Mouse (Mus musculus) MEL (cell line): Measurements from ENCODE around the gene Zfp277. TPM values are rescaled to one million over a fixed set of nuclear protein-coding genes. Genes with fewer than 3 reads are reported as not detected.

Experiments used
- DNase-seq: peaks from one replicate; pipeline ENCODE4 v3.0.0; 2011; ENCODE audit warnings: low read depth, low spot score
- H3K27ac ChIP-seq: 2 replicates; pipeline ENCODE4 v1.5.1; 2012; ENCODE audit warnings: low read depth, mild to moderate bottlenecking, control low read depth, low read length, moderate library complexity; ENCODE audit not compliant: control insufficient read depth
- H3K27me3 ChIP-seq, 2 experiments: fragments of 150-350 bp in 1 of 2; sonication (generic) in 1 of 2; 2 replicates each; pipeline ENCODE4 v1.6.1; 2012; ENCODE audit warnings: low read length in 2 of 2, mild to moderate bottlenecking in 2 of 2, improper control_type of control experiment in 1 of 2, moderate library complexity in 1 of 2; ENCODE audit not compliant: insufficient read depth in 2 of 2, control insufficient read depth in 1 of 2
- H3K36me3 ChIP-seq, 2 experiments: 2 replicates each; pipeline ENCODE4 v1.6.1; 2012 to 2014; ENCODE audit warnings: low read length in 2 of 2, improper control_type of control experiment in 1 of 2, inconsistent platforms in 1 of 2, mild to moderate bottlenecking in 1 of 2; ENCODE audit not compliant: insufficient read depth in 2 of 2, control insufficient read depth in 1 of 2
- H3K4me1 ChIP-seq, 2 experiments: fragments of 150-350 bp in 1 of 2; sonication (generic) in 1 of 2; 2 replicates each; pipeline ENCODE4 v1.6.1; 2012; ENCODE audit warnings: low read length in 2 of 2, improper control_type of control experiment in 1 of 2, mild to moderate bottlenecking in 1 of 2; ENCODE audit not compliant: insufficient read depth in 2 of 2, control insufficient read depth in 1 of 2
- H3K4me3 ChIP-seq, 2 experiments: fragments of 150-350 bp in 1 of 2; sonication (generic) in 1 of 2; 2 replicates each; pipeline ENCODE4 v1.5.1; 2012; ENCODE audit warnings: low read depth in 2 of 2, low read length in 2 of 2, mild to moderate bottlenecking in 2 of 2, moderate library complexity in 2 of 2, control low read depth in 1 of 2, improper control_type of control experiment in 1 of 2; ENCODE audit not compliant: control insufficient read depth in 1 of 2, insufficient read depth in 1 of 2
- H3K79me2 ChIP-seq: 2 replicates; pipeline ENCODE4 v1.6.1; 2012; ENCODE audit warnings: mild to moderate bottlenecking, low read length, moderate library complexity; ENCODE audit not compliant: control insufficient read depth, poor library complexity, insufficient read depth
- H3K9ac ChIP-seq: 2 replicates; pipeline ENCODE4 v1.6.1; 2012; ENCODE audit warnings: low read depth, mild to moderate bottlenecking, control low read depth, low read length, moderate library complexity; ENCODE audit not compliant: control insufficient read depth, poor library complexity, severe bottlenecking
- H3K9me3 ChIP-seq: fragments of 150-350 bp; sonication (generic); replicated peaks from 2 replicates; pipeline ENCODE4 v1.6.1; 2012; ENCODE audit warnings: mild to moderate bottlenecking, low read length, improper control_type of control experiment, moderate library complexity; ENCODE audit not compliant: insufficient read depth
- CHD1 ChIP-seq: IDR thresholded peaks from 2 replicates; pipeline ENCODE4 v1.6.1; 2012; ENCODE audit warnings: low read depth, mild to moderate bottlenecking, inconsistent platforms, low read length, improper control_type of control experiment
- CHD2 ChIP-seq: IDR thresholded peaks from 2 replicates; pipeline ENCODE4 v1.6.1; 2011; ENCODE audit warnings: low read length, improper control_type of control experiment
- E2F4 ChIP-seq: IDR thresholded peaks from 2 replicates; pipeline ENCODE4 v1.6.1; 2011; ENCODE audit warnings: low read depth, low read length, improper control_type of control experiment, borderline replicate concordance
- EP300 ChIP-seq, 2 experiments: IDR thresholded peaks; 2 replicates each; pipeline ENCODE4 v1.6.1; 2011; ENCODE audit warnings: improper control_type of control experiment in 2 of 2, low read length in 2 of 2, low read depth in 1 of 2, mild to moderate bottlenecking in 1 of 2
- GABPA ChIP-seq: IDR thresholded peaks from 2 replicates; pipeline ENCODE4 v1.6.1; 2012; ENCODE audit warnings: low read depth, mild to moderate bottlenecking, inconsistent platforms, low read length, improper control_type of control experiment, moderate library complexity
- JUND ChIP-seq: IDR thresholded peaks from 2 replicates; pipeline ENCODE4 v1.6.1; 2011; ENCODE audit warnings: low read depth, mild to moderate bottlenecking, improper control_type of control experiment, low read length
- KAT2A ChIP-seq: conservative IDR thresholded peaks from 2 replicates; pipeline ENCODE4 v1.6.1; 2012; ENCODE audit warnings: low read depth, low read length, improper control_type of control experiment, inconsistent platforms
- MAFK ChIP-seq: IDR thresholded peaks from 2 replicates; pipeline ENCODE4 v1.6.1; 2011; ENCODE audit warnings: low read depth, mild to moderate bottlenecking, low read length, improper control_type of control experiment, borderline replicate concordance
- MEF2A ChIP-seq: IDR thresholded peaks from 2 replicates; pipeline ENCODE4 v1.6.1; 2014; ENCODE audit warnings: low read depth, mild to moderate bottlenecking, inconsistent platforms, low read length, improper control_type of control experiment; ENCODE audit not compliant: poor library complexity, insufficient replicate concordance, severe bottlenecking; ENCODE audit errors: extremely low read depth
- MYB ChIP-seq: IDR thresholded peaks from 2 replicates; pipeline ENCODE4 v1.6.1; 2011; ENCODE audit warnings: mild to moderate bottlenecking, low read depth, low read length, improper control_type of control experiment
- MYC ChIP-seq: IDR thresholded peaks from 2 replicates; pipeline ENCODE4 v1.6.1; 2011; ENCODE audit warnings: low read depth, mild to moderate bottlenecking, low read length, improper control_type of control experiment, moderate library complexity
- NELFE ChIP-seq: IDR thresholded peaks from 2 replicates; pipeline ENCODE4 v1.6.1; 2011; ENCODE audit warnings: low read depth, low read length, improper control_type of control experiment
- NRF1 ChIP-seq: IDR thresholded peaks from 2 replicates; pipeline ENCODE4 v1.6.1; 2014; ENCODE audit warnings: low read depth, mild to moderate bottlenecking, inconsistent platforms, low read length, improper control_type of control experiment, moderate library complexity; ENCODE audit not compliant: poor library complexity, insufficient read depth, severe bottlenecking
- POLR2A ChIP-seq, 2 experiments: IDR thresholded peaks; 2 replicates each; pipeline ENCODE4 v1.6.1; 2011 to 2012; ENCODE audit warnings: low read length in 2 of 2, mild to moderate bottlenecking in 2 of 2, control low read depth in 1 of 2, improper control_type of control experiment in 1 of 2, low read depth in 1 of 2, moderate library complexity in 1 of 2; ENCODE audit not compliant: control insufficient read depth in 1 of 2, insufficient read depth in 1 of 2, poor library complexity in 1 of 2
- TCF12 ChIP-seq: IDR thresholded peaks from 2 replicates; pipeline ENCODE4 v1.6.1; 2014; ENCODE audit warnings: low read depth, mild to moderate bottlenecking, inconsistent platforms, low read length, improper control_type of control experiment, moderate library complexity
- ZC3H11A ChIP-seq: IDR thresholded peaks from 2 replicates; pipeline ENCODE4 v1.6.1; 2012; ENCODE audit warnings: low read depth, mild to moderate bottlenecking, inconsistent platforms, low read length, improper control_type of control experiment
- ZNF384 ChIP-seq: IDR thresholded peaks from 2 replicates; pipeline ENCODE4 v1.6.1; 2012; ENCODE audit warnings: low read depth, mild to moderate bottlenecking, inconsistent platforms, low read length, improper control_type of control experiment
- polyA plus RNA-seq, 2 experiments: library from polyadenylated mRNA; stranded (reverse) in 1 of 2; unstranded in 1 of 2; fragments of >175 nt in 1 of 2; fragments of >200 nt in 1 of 2; gene quantifications; 2 replicates each; pipeline versions ENCODE4 v1.2.1 to v1.2.4; 2012; ENCODE audit warnings: low replicate concordance in 2 of 2, low read depth in 1 of 2; ENCODE audit not compliant: insufficient read length in 2 of 2, insufficient read depth in 1 of 2, missing spikeins in 1 of 2
- total RNA-seq: library from RNA; depleted of rRNA; stranded (reverse); fragments of 300-350 nt; gene quantifications from 2 replicates; pipeline ENCODE4 v1.2.3, GENCODE M21; 2012

Gene Zfp277
- total and polyA plus RNA-seq, 3 experiments: 1.1 to 1.9 TPM; not detected in 1

DNA sequence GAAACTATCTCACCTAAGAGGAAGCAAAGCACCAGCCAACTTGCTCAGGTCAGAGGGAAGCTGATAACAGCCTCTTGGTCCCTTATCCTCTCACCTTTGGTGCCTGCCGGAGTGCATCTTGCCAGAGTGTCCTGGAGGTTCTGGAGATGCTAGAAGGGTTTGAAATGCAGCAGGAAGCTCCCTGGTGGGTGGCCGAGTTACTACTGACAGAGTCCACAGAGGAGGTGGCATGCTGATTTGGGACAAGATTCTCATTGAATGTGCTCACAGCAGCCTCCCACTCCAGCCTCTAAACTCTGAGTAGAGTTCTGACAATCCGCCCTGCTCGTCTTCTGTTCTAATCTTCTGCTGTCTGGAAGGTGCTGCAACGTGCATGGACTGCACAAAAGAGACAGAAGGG is 120.1 kb downstream of the Zfp277 start:
- Histone ChIP-seq H3K4me1 (no peaks in the 10 kb centered on the region), H3K9ac (no peak overlapping the region), H3K36me3 (no peaks in the 10 kb centered on the region), H3K27me3 (no peaks in the 10 kb centered on the region), H3K27ac (no peak overlapping the region), H3K79me2 (no peaks in the 10 kb centered on the region)
- DNase-seq: no peak
- TF ChIP-seq CHD1 (no peak), E2F4 (no peak), TCF12 (no peak), MYC (no peak)
- TF ChIP-seq, all 39 proteins: peak for 0
- no peak overlapping the region for H3K4me3 ChIP-seq
- no peaks in the 10 kb centered on the region for H3K9me3 ChIP-seq

DNA sequence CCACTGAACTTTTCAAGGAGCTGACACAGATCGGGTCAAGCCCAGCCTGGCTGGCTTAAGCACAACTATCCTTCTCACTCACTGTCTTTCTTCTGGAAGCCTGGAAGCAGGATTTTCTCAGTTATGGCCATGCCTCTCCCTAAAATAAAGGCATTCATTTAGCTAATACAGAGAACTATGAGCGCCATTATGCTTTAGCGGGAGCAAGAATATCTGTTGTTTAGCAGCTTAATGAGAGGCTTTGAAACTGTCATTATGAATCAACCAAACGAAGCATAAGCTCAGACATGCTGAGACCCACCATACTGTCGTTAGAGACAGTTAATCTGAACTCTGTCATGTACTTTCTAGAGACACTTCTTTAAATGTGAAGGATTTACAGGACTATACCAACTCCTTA is 120.9 kb downstream of the Zfp277 start:
- no peak for TF ChIP-seq MEF2A
- TF ChIP-seq NRF1: no peak
- no peak for TF ChIP-seq POLR2A (IDR thresholded peaks at IDR 0.05; ENCODE audit: control insufficient read depth in 1 of 2, insufficient read depth in 1 of 2, low read depth in 1 of 2, low read length in 2 of 2, poor library complexity in 1 of 2)
- no peak for TF ChIP-seq EP300 (IDR thresholded peaks at IDR 0.05; ENCODE audit: low read depth in 1 of 2, low read length in 2 of 2)
- TF ChIP-seq MAFK: no peak
- Histone ChIP-seq H3K36me3 (no peaks in the 10 kb centered on the region), H3K27me3 (no peaks in the 10 kb centered on the region), H3K79me2 (no peaks in the 10 kb centered on the region), H3K27ac (no peak overlapping the region), H3K4me3 (no peak overlapping the region), H3K9ac (no peak overlapping the region), H3K4me1 (no peaks in the 10 kb centered on the region), H3K9me3 (no peaks in the 10 kb centered on the region)
- DNase-seq: no peak

DNA sequence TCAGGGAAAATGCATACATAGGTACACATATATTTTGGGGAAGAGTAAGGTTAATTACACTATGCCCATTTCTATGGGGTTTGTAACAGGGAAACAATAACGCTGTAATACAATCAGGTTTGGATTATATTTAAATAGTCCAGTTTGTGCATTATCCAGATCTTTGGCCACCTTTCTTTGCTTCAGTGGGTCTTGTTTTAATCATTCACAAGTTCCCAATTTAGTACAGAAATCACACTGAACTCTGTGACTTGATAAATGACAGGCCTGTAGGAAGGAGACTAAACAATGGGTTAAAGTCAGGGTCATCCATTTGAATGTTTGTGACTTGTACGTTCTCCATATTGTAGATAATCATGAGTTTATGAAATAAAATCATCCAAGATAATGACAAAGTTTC is 130.6 kb downstream of the Zfp277 start:
- no peak for TF ChIP-seq NRF1
- DNase-seq: no peak
- H3K27me3 ChIP-seq: no peaks in the 10 kb centered on the region

DNA sequence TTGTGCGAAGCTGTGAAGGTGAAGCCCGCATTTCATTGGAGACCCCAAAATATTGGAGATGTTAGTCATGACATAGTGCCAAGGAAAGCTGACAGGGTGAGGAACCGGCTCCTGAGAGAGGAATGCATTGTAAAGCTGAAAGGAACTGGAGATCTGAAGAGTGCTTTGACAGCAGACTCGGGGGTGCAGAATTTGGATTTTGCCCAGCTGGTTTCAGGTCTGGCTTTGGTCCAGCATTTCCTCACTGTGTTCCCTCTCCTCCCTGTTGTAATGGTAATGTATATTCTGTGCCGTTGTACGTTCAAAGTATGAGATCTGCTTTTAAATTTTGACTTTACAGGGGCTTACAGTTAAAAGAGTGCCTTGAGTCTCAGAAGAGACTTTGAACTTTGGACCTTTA is 141.7 kb downstream of the Zfp277 start:
- H3K9me3 ChIP-seq: no peaks in the 10 kb centered on the region
- H3K79me2 ChIP-seq: no peaks in the 10 kb centered on the region
- H3K4me3 ChIP-seq: no peak overlapping the region
- H3K27ac ChIP-seq: no peak overlapping the region
- TF ChIP-seq CHD2 (no peak), ZNF384 (no peak), KAT2A (no peak), TCF12 (no peak), MYC (no peak), JUND (no peak), ZC3H11A (no peak), GABPA (no peak), NRF1 (no peak), NELFE (no peak), MYB (no peak), E2F4 (no peak)
- TF ChIP-seq, all 39 proteins: peak for 0
- Histone ChIP-seq H3K9ac (no peak overlapping the region), H3K4me1 (no peaks in the 10 kb centered on the region), H3K27me3 (no peaks in the 10 kb centered on the region), H3K36me3 (no peaks in the 10 kb centered on the region)
- no peak for DNase-seq

More for the DNA sequence above, 130.6 kb downstream of the Zfp277 start:
- H3K4me1 ChIP-seq: no peaks in the 10 kb centered on the region
- no peak overlapping the region for H3K9ac ChIP-seq
- no peaks in the 10 kb centered on the region for H3K36me3 ChIP-seq
- H3K4me3 ChIP-seq: no peak overlapping the region
- no peaks in the 10 kb centered on the region for H3K9me3 ChIP-seq
- H3K79me2 ChIP-seq: no peaks in the 10 kb centered on the region
- no peak overlapping the region for H3K27ac ChIP-seq
